Mouse (Mus musculus): ENCODE results near the gene Ttc9.

DNA sequence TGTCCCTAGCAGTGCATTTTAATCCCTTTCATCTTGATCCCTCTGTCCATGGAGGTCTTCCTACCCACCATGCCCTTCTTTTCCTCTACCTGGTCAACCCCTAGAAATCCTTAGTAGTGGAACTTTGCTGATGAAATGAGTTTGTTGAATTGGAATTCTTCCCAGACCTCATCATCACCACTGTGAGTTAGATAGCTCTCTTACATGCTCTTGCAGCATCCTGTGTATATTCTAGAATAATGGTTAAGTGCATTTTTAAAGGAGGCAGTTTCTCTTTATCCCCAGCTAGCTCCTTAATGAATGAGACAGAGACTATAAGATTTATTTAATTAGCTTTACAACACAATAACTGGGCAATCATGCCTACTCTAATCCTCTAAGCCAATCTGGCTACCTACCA, 21.6 kb upstream of the Ttc9 start:
- TF ChIP-seq CTCF (IDR thresholded peaks at IDR 0.05; ENCODE audit: control insufficient read depth, insufficient read depth, insufficient replicate concordance, low read depth, low read length), result no peak
- no peak for TF ChIP-seq POLR2A (IDR thresholded peaks at IDR 0.05; ENCODE audit: control insufficient read depth, low read depth, low read length)
